Mouse (Mus musculus): Measurements from ENCODE around the gene Gm17655. TPM values are rescaled to one million over a fixed set of nuclear protein-coding genes. Genes with fewer than 3 reads are reported as not detected.
"Not testable (repeated sequence)": the region's sequence is repeated elsewhere in the genome, so short reads cannot be mapped to it uniquely, and the experiment has no call there.

Gene Gm17655
- polyA plus RNA-seq, 1 experiment, result 1.7 TPM

DNA sequence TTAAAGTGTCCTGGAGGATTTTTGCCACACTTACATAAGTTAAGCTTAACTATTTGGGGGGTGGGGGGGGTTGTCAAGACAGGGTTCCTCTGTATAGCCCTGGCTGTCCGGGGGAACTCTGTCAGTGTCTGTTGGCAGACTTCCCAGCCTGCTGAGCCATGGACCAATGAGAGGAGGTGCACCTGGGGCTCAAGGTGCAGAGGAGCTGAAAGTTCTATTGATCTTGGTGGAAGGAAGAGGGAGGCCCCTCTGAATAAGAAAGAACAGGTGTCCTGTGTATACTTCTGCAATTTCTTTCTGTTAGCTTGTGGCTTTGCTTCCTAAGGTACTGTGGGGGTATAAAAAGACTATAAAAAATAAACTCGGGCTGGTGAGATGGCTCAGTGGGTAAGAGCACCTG lies 19.2 kb upstream of the Gm17655 start:
- H3K4me3 ChIP-seq (ENCODE audit: insufficient read depth, low read length), result no peak overlapping the region
- TF ChIP-seq POLR2A (IDR thresholded peaks at IDR 0.05; ENCODE audit: extremely low read depth, insufficient read depth, low read length) (no peak), CTCF (IDR thresholded peaks at IDR 0.05; ENCODE audit: extremely low read depth, insufficient read depth, low read length) (no peak)
- no peaks in the 10 kb centered on the region for H3K4me1 ChIP-seq (ENCODE audit: control insufficient read depth, insufficient read depth, low read length)
- H3K27ac ChIP-seq (ENCODE audit: insufficient read depth, low read length), result no peak overlapping the region

DNA sequence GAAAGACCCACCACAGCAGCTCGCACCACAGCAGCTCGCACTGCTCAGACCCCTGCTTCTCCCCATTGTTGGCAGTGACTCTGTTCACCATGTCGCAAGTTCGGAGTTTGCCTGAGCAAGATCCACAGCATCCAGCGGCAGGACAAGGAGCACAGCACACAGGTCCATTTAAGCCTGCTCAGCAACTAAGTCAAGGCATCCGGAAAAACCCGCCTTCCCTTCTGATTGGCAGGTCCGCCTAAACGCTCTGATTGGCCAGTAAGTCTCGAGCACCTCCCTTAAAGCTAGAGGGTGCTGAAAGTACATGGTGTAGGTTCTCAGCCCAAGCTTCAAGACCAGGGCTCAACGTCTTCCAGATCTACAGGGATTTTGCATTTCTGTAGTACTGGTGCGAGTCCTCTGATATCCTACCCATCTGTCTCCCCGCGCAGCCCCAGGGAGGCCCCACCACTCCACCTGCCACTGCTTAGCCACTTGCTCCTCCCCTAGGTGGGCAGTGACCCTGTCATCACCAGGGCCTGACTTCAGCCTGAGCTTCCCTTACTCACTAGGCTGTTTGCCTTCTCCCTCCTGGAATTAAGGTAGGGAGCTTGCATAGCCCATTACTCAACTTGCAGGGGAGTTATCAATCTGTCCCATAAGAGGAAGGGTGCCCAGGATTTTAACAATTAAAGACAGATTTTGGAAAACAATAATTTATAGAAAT lies 14.0 kb upstream of the Gm17655 start:
- no peak for TF ChIP-seq CTCF (IDR thresholded peaks at IDR 0.05; ENCODE audit: extremely low read depth, insufficient read depth, low read length)
- TF ChIP-seq POLR2A (IDR thresholded peaks at IDR 0.05; ENCODE audit: extremely low read depth, insufficient read depth, low read length), result no peak
- H3K4me3 ChIP-seq (ENCODE audit: insufficient read depth, low read length), result no peak overlapping the region
- H3K4me1 ChIP-seq (ENCODE audit: control insufficient read depth, insufficient read depth, low read length), result no peaks in the 10 kb centered on the region

GRCm38 (mm10) chr5:110082961-110083360 lies 10.6 kb upstream of the Gm17655 start:
- Histone ChIP-seq H3K4me1 (ENCODE audit: control insufficient read depth, insufficient read depth, low read length) (no peaks in the 10 kb centered on the region), H3K27ac (ENCODE audit: insufficient read depth, low read length) (no peak overlapping the region), H3K4me3 (ENCODE audit: insufficient read depth, low read length) (no peak overlapping the region)
- TF ChIP-seq CTCF (IDR thresholded peaks at IDR 0.05; ENCODE audit: extremely low read depth, insufficient read depth, low read length) (no peak), POLR2A (IDR thresholded peaks at IDR 0.05; ENCODE audit: extremely low read depth, insufficient read depth, low read length) (no peak)

More for the DNA sequence above, 14.0 kb upstream of the Gm17655 start:
- H3K27ac ChIP-seq (ENCODE audit: insufficient read depth, low read length), result no peak overlapping the region

- H3K27ac ChIP-seq (ENCODE audit: insufficient read depth, low read length), result peak overlapping the region; percentile 83
- no peaks in the 10 kb centered on the region for H3K4me1 ChIP-seq (ENCODE audit: control insufficient read depth, insufficient read depth, low read length)
- TF ChIP-seq CTCF (IDR thresholded peaks at IDR 0.05; ENCODE audit: extremely low read depth, insufficient read depth, low read length) (no peak), POLR2A (IDR thresholded peaks at IDR 0.05; ENCODE audit: extremely low read depth, insufficient read depth, low read length) (0 out of 2 replicates have a peak, but pooled peaks have one; percentile 29)
Measured at GRCm38 (mm10) chr5:110057637-110058408, 14.5 kb downstream of the Gm17655 start.

GRCm38 (mm10) chr5:110023694-110024427 lies 48.5 kb downstream of the Gm17655 start:
- not testable (repeated sequence) for H3K4me1 ChIP-seq (ENCODE audit: control insufficient read depth, insufficient read depth, low read length); H3K4me3 ChIP-seq (ENCODE audit: insufficient read depth, low read length); H3K27ac ChIP-seq (ENCODE audit: insufficient read depth, low read length)
- peak; percentile 34; the same call in 1 of the 2 replicates for TF ChIP-seq CTCF (IDR thresholded peaks at IDR 0.05; ENCODE audit: extremely low read depth, insufficient read depth, low read length)

More at GRCm38 (mm10) chr5:110057637-110058408, 14.5 kb downstream of the Gm17655 start:
- peak overlapping the region; percentile 93 for H3K4me3 ChIP-seq (ENCODE audit: insufficient read depth, low read length)

GRCm38 (mm10) chr5:110023273-110023672 lies 49.0 kb downstream of the Gm17655 start:
- no peak overlapping the region for H3K27ac ChIP-seq (ENCODE audit: insufficient read depth, low read length)
- no peak overlapping the region for H3K4me3 ChIP-seq (ENCODE audit: insufficient read depth, low read length)
- TF ChIP-seq CTCF (IDR thresholded peaks at IDR 0.05; ENCODE audit: extremely low read depth, insufficient read depth, low read length) (no peak), POLR2A (IDR thresholded peaks at IDR 0.05; ENCODE audit: extremely low read depth, insufficient read depth, low read length) (no peak)
- H3K4me1 ChIP-seq (ENCODE audit: control insufficient read depth, insufficient read depth, low read length), result no peaks in the 10 kb centered on the region

DNA sequence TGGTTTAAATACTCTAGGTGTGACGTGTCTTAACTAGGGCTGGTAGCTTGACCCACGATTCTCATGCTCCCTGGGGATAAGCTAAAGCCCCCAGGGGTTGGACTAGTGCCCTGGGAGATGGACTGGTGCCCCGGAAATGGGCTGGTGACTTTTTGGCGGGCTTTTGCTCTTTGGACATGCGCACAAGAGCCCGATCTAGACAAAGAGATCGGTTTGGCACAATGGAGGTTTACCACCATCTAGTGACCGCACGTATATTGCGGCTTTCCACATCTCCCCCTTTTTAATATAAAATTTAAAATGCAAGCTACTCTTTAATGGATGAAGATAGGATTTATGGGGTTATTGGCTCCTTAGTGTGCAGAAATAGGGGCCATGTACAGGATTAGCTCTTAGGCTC lies 56.5 kb downstream of the Gm17655 start:
- H3K4me1 ChIP-seq (ENCODE audit: control insufficient read depth, insufficient read depth, low read length); H3K4me3 ChIP-seq (ENCODE audit: insufficient read depth, low read length); H3K27ac ChIP-seq (ENCODE audit: insufficient read depth, low read length): not testable (repeated sequence)

Other genes with a start within 250 kb of the Gm17655 start
- 0.09 TPM in 1 of 2 replicates, not detected in the other for gene Gm15446, start 149.1 kb downstream of the Gm17655 start, polyA plus RNA-seq (2012; rRNA removed)
- 45.0 and 47.0 TPM in 2 replicates for gene Zfp932, start 76.0 kb downstream of the Gm17655 start, polyA plus RNA-seq (2012; rRNA removed)
- gene Gm35315, start 21.9 kb upstream of the Gm17655 start, polyA plus RNA-seq (2012; rRNA removed), result 0.77 and 0.93 TPM in 2 replicates
- 18.6 and 20.3 TPM in 2 replicates for gene Plcxd1, start 27.5 kb upstream of the Gm17655 start, polyA plus RNA-seq (2012; rRNA removed)
- gene Gtpbp6, start 35.7 kb upstream of the Gm17655 start, polyA plus RNA-seq (2012; rRNA removed), result 155 and 164 TPM in 2 replicates
- gene Zfp605, start 37.6 kb upstream of the Gm17655 start, polyA plus RNA-seq (2012; rRNA removed), result 6.8 and 6.9 TPM in 2 replicates
- gene Chfr, start 63.3 kb upstream of the Gm17655 start, polyA plus RNA-seq (2012; rRNA removed), result 76.7 and 93.4 TPM in 2 replicates
- 19.6 and 20.6 TPM in 2 replicates for gene Golga3, start 104.2 kb upstream of the Gm17655 start, polyA plus RNA-seq (2012; rRNA removed)
- 16.8 and 17.5 TPM in 2 replicates for gene Ankle2, start 158.5 kb upstream of the Gm17655 start, polyA plus RNA-seq (2012; rRNA removed)
- 45.6 and 47.0 TPM in 2 replicates for gene Pgam5, start 197.4 kb upstream of the Gm17655 start, polyA plus RNA-seq (2012; rRNA removed)
- 11.2 and 11.4 TPM in 2 replicates for gene Pxmp2, start 213.7 kb upstream of the Gm17655 start, polyA plus RNA-seq (2012; rRNA removed)
- 1.6 TPM in 2 replicates for gene Pole, start 213.8 kb upstream of the Gm17655 start, polyA plus RNA-seq (2012; rRNA removed)